Mouse (Mus musculus): ENCODE results near the gene Ncbp3. TPM values are rescaled to one million over a fixed set of nuclear protein-coding genes. Genes with fewer than 3 reads are reported as not detected.

Gene Ncbp3
- total and polyA plus RNA-seq, 3 experiments, result 11.9 to 13.9 (median 12.1) TPM

DNA sequence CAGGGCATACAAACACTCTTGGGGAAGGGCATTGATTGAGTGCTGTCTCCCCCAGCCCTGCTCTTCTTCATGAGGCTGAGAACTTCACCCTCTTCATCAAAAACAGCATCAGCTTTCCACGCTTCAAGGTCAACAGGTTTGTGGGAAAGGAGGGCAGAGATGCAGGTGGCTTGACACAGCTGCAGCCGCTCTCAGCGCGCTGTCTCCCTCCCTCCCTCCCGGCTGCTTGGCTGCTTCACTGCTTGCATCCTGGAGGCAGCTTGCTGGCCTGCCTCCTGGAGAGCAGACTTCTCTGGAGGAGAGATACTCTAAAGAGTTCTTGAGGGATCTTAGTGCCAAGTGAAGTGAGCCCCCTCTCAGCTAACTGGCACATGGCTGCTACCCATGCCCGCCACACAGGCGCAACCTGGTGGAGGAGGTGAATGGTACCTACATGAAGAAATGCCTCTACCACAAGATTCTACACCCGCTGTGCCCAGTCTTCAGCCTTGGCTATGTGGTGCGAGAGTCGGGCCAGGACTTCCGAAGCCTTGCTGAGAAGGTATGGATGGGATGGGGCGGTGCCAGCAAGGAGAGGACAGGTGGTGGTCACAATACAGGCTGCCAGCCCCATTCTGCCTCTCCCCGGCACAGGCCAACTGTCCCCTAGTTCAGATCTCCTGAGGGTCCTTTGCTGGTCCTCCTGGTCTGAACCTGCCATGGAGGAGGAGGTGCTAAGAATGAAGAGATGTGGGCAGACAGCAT is 37.9 kb upstream of the Ncbp3 start:
- H3K9me3 ChIP-seq (replicated peaks; ENCODE audit: low read length), result no peaks in the 10 kb centered on the region
- no peaks in the 10 kb centered on the region for H3K79me2 ChIP-seq (replicated peaks; ENCODE audit: control insufficient read depth, extremely low read depth, insufficient read depth, poor library complexity, severe bottlenecking)
- no peak overlapping the region for H3K27ac ChIP-seq (ENCODE audit: insufficient read depth, low read depth)
- TF ChIP-seq ZMIZ1 (IDR thresholded peaks at IDR 0.05; ENCODE audit: low read depth, low read length) (no peak), IRF4 (IDR thresholded peaks at IDR 0.05; ENCODE audit: low read depth, low read length) (no peak), NRF1 (IDR thresholded peaks at IDR 0.05; ENCODE audit: low read depth, low read length) (no peak), ZC3H11A (IDR thresholded peaks at IDR 0.05; ENCODE audit: low read depth, low read length) (no peak), NELFE (IDR thresholded peaks at IDR 0.05; ENCODE audit: low read depth, low read length) (no peak), POLR2AphosphoS2 (IDR thresholded peaks at IDR 0.05; ENCODE audit: low read depth, low read length) (no peak), ELF1 (IDR thresholded peaks at IDR 0.05; ENCODE audit: low read depth, low read length) (no peak), RCOR1 (conservative IDR thresholded peaks at IDR 0.05; ENCODE audit: low read depth, low read length) (no peak), KAT2A (IDR thresholded peaks at IDR 0.05; ENCODE audit: insufficient replicate concordance, low read length) (no peak), MAX (IDR thresholded peaks at IDR 0.05; ENCODE audit: low read length) (no peak), TBP (conservative IDR thresholded peaks at IDR 0.05; ENCODE audit: low read depth, low read length) (no peak), EP300 (IDR thresholded peaks at IDR 0.05; ENCODE audit: low read length) (no peak), MYC (IDR thresholded peaks at IDR 0.05; ENCODE audit: low read depth, low read length) (no peak), ETS1 (conservative IDR thresholded peaks at IDR 0.05; ENCODE audit: low read depth, low read length) (no peak), HCFC1 (IDR thresholded peaks at IDR 0.05; ENCODE audit: low read depth, low read length) (no peak), USF1 (IDR thresholded peaks at IDR 0.05; ENCODE audit: low read depth, low read length) (no peak), SIN3A (IDR thresholded peaks at IDR 0.05; ENCODE audit: low read length) (no peak), SMC3 (IDR thresholded peaks at IDR 0.05; ENCODE audit: low read depth, low read length) (no peak), POLR2A (IDR thresholded peaks at IDR 0.05; ENCODE audit: low read depth, low read length) (no peak)
- peaks cover 7 to 52% of the 10 kb centered on the region in 2 experiments; a peak in 3 of 4 replicates for H3K4me1 ChIP-seq (ENCODE audit: control insufficient read depth in 1 of 2, insufficient read depth in 2 of 2)
- in situ Hi-C loops (cut with MboI; ENCODE audit: low pct_ligation_motif_present, low pct_unique_long_range_greater_than_20kb, low sequenced_read_pairs) (loop anchor here (5.0 to 25.0 kb wide), 3 partner anchors 38 to 572 kb away; partner anchors contain the start of genes Ggt6, Mybbp1a and Ncbp3), dilution Hi-C loops (cut with MboI; ENCODE audit: extremely low pct_ligation_motif_present, extremely low pct_unique_long_range_greater_than_20kb, low sequenced_read_pairs) (no loop called here)
- peaks cover 31 to 83% of the 10 kb centered on the region in 2 experiments for H3K36me3 ChIP-seq (replicated peaks in 1 of 2; ENCODE audit: control insufficient read depth in 1 of 2, insufficient read depth in 1 of 2, low read length in 1 of 2)
- no peak overlapping the region for H3K9ac ChIP-seq (ENCODE audit: insufficient read depth, low read depth)
- no peak overlapping the region for H3K4me2 ChIP-seq (ENCODE audit: insufficient read depth, low read depth, poor library complexity, severe bottlenecking)
- no peak overlapping the region for H3K4me3 ChIP-seq (replicated peaks in 1 of 3; ENCODE audit: low read depth in 2 of 3, low read length in 2 of 3, poor library complexity in 1 of 3)
- DNase-seq (ENCODE audit: extremely low read depth), result no peak
- no peaks in the 10 kb centered on the region for H3K27me3 ChIP-seq (replicated peaks)

DNA sequence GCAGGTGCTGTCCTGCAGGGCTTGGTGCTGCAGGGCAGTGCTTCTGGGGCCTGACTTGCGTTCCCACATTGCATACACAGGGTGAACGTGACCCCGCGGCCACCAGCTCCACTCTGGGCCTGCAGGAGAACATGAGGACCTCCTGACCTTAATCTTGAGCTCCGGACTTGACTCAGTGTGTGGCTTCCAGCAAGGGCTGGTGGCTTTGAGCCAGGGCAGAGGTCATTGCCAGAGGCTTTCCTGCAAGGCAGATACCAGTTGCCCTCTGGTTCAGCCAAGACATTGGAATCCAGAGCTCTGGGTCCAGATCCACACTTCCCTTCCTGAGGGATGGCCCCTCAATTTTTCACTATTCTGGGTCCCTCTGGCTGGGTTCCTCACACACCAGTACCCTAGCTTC is 33.6 kb upstream of the Ncbp3 start:
- no peak overlapping the region for H3K4me3 ChIP-seq (replicated peaks in 1 of 3; ENCODE audit: low read depth in 2 of 3, low read length in 2 of 3, poor library complexity in 1 of 3)
- TF ChIP-seq JUND (conservative IDR thresholded peaks at IDR 0.05; ENCODE audit: low read depth, low read length) (no peak), MEF2A (IDR thresholded peaks at IDR 0.05; ENCODE audit: borderline replicate concordance, low read depth, low read length) (no peak), ETS1 (conservative IDR thresholded peaks at IDR 0.05; ENCODE audit: low read depth, low read length) (no peak), ELF1 (IDR thresholded peaks at IDR 0.05; ENCODE audit: low read depth, low read length) (no peak), MYC (IDR thresholded peaks at IDR 0.05; ENCODE audit: low read depth, low read length) (no peak), USF1 (IDR thresholded peaks at IDR 0.05; ENCODE audit: low read depth, low read length) (no peak), POLR2AphosphoS2 (IDR thresholded peaks at IDR 0.05; ENCODE audit: low read depth, low read length) (no peak), NELFE (IDR thresholded peaks at IDR 0.05; ENCODE audit: low read depth, low read length) (no peak), HCFC1 (IDR thresholded peaks at IDR 0.05; ENCODE audit: low read depth, low read length) (no peak)
- no peak for DNase-seq (ENCODE audit: extremely low read depth)
- H3K27me3 ChIP-seq (replicated peaks), result peaks cover 1% of the 10 kb centered on the region
- no peaks in the 10 kb centered on the region for H3K79me2 ChIP-seq (replicated peaks; ENCODE audit: control insufficient read depth, extremely low read depth, insufficient read depth, poor library complexity, severe bottlenecking)
- H3K9me3 ChIP-seq (replicated peaks; ENCODE audit: low read length), result no peaks in the 10 kb centered on the region
- no peak overlapping the region for H3K4me2 ChIP-seq (ENCODE audit: insufficient read depth, low read depth, poor library complexity, severe bottlenecking)
- no peak overlapping the region for H3K27ac ChIP-seq (ENCODE audit: insufficient read depth, low read depth)
- H3K36me3 ChIP-seq (replicated peaks in 1 of 2; ENCODE audit: control insufficient read depth in 1 of 2, insufficient read depth in 1 of 2, low read length in 1 of 2), result peaks cover 29 to 83% of the 10 kb centered on the region in 2 experiments
- H3K4me1 ChIP-seq (ENCODE audit: control insufficient read depth in 1 of 2, insufficient read depth in 2 of 2), result peaks cover 3 to 26% of the 10 kb centered on the region in 2 experiments; a peak in 3 of 4 replicates
- in situ Hi-C loops (cut with MboI; ENCODE audit: low pct_ligation_motif_present, low pct_unique_long_range_greater_than_20kb, low sequenced_read_pairs), result loop anchor here (5.0 to 25.0 kb wide), 2 partner anchors 33 to 577 kb away; partner anchors contain the start of genes Ggt6, Mybbp1a and Ncbp3
- dilution Hi-C loops (cut with MboI; ENCODE audit: extremely low pct_ligation_motif_present, extremely low pct_unique_long_range_greater_than_20kb, low sequenced_read_pairs), result no loop called here
- no peak overlapping the region for H3K9ac ChIP-seq (ENCODE audit: insufficient read depth, low read depth)

All from CH12.LX (cell line).